Mouse (Mus musculus) spleen, adult 2 months (tissue): ENCODE measurements around the gene Trpv6.

Experiments
- CTCF ChIP-seq: fragments of 200-500 bp; IDR thresholded peaks from 2 replicates; pipeline ENCODE4 v1.5.1; 2011; ENCODE audit warnings: mild to moderate bottlenecking, inconsistent platforms; ENCODE audit not compliant: insufficient read depth, insufficient read length, insufficient replicate concordance; ENCODE audit errors: extremely low read depth
- POLR2A ChIP-seq: fragments of 200-500 bp; IDR thresholded peaks from 2 replicates; pipeline ENCODE4 v1.6.1; 2011; ENCODE audit warnings: low read depth, low read length, inconsistent platforms

- TF ChIP-seq POLR2A, result no peak
- no peak for TF ChIP-seq CTCF
Observed at GRCm38 (mm10) chr6:41640449-41640848, 4.2 kb upstream of the Trpv6 start.
